Mouse (Mus musculus): Measurements from ENCODE around the gene P4ha2. TPM values are rescaled to one million over a fixed set of nuclear protein-coding genes. Genes with fewer than 3 reads are reported as not detected.
A peak's percentile ranks its signal among the peaks of the same experiment; 100 is the strongest.

Gene P4ha2
- polyA plus RNA-seq, 1 experiment: 0.29 TPM

- H3K9me3 ChIP-seq: no peaks in the 10 kb centered on the region
- H3K36me3 ChIP-seq (replicated peaks; ENCODE audit: low read length): no peaks in the 10 kb centered on the region
- TF ChIP-seq GATA1 (IDR thresholded peaks at IDR 0.05; ENCODE audit: borderline replicate concordance, low read length): no peak
- TF ChIP-seq FLI1 (IDR thresholded peaks at IDR 0.05; ENCODE audit: low read length): no peak
- H3K27me3 ChIP-seq (replicated peaks): peaks cover 95% of the 10 kb centered on the region
- peak overlapping the region; percentile 64 for H3K4me3 ChIP-seq (replicated peaks)
- H3K4me1 ChIP-seq: peaks cover 17% of the 10 kb centered on the region
Measured at GRCm38 (mm10) chr11:54067318-54067995, 32.4 kb upstream of the P4ha2 start.

- H3K36me3 ChIP-seq (replicated peaks; ENCODE audit: low read length): no peaks in the 10 kb centered on the region
- peaks cover 17% of the 10 kb centered on the region for H3K4me1 ChIP-seq
- peaks cover 97% of the 10 kb centered on the region for H3K27me3 ChIP-seq (replicated peaks)
- TF ChIP-seq FLI1 (IDR thresholded peaks at IDR 0.05; ENCODE audit: low read length) (no peak), GATA1 (IDR thresholded peaks at IDR 0.05; ENCODE audit: borderline replicate concordance, low read length) (no peak)
- peak overlapping the region; percentile 31 for H3K4me3 ChIP-seq (replicated peaks)
- no peaks in the 10 kb centered on the region for H3K9me3 ChIP-seq
Measured at GRCm38 (mm10) chr11:54067996-54068519, 31.8 kb upstream of the P4ha2 start.

- TF ChIP-seq GATA1 (IDR thresholded peaks at IDR 0.05; ENCODE audit: borderline replicate concordance, low read length): no peak
- TF ChIP-seq FLI1 (IDR thresholded peaks at IDR 0.05; ENCODE audit: low read length): no peak
- Histone ChIP-seq H3K9me3 (no peaks in the 10 kb centered on the region), H3K4me3 (replicated peaks) (peak within 1 kb of the TSS; percentile 84), H3K4me1 (peaks cover 17% of the 10 kb centered on the region), H3K27me3 (replicated peaks) (peaks cover 96% of the 10 kb centered on the region), H3K36me3 (replicated peaks; ENCODE audit: low read length) (no peaks in the 10 kb centered on the region)
Measured at GRCm38 (mm10) chr11:54068520-54069371, 31.1 kb upstream of the P4ha2 start, which contains the start of gene Pdlim4. Gene Pdlim4, minus strand, starts transcription at chr11:54069014.

GRCm38 (mm10) chr11:54071726-54072445 is 28.0 kb upstream of the P4ha2 start:
- Histone ChIP-seq H3K4me1 (peaks cover 9% of the 10 kb centered on the region; the same call in 1 of the 2 replicates), H3K9me3 (no peaks in the 10 kb centered on the region), H3K4me3 (replicated peaks) (no peak overlapping the region), H3K36me3 (replicated peaks; ENCODE audit: low read length) (no peaks in the 10 kb centered on the region), H3K27me3 (replicated peaks) (peaks cover 89% of the 10 kb centered on the region)
- TF ChIP-seq FLI1 (IDR thresholded peaks at IDR 0.05; ENCODE audit: low read length): no peak
- TF ChIP-seq GATA1 (IDR thresholded peaks at IDR 0.05; ENCODE audit: borderline replicate concordance, low read length): no peak

- no peak for TF ChIP-seq FLI1 (IDR thresholded peaks at IDR 0.05; ENCODE audit: low read length)
- TF ChIP-seq GATA1 (IDR thresholded peaks at IDR 0.05; ENCODE audit: borderline replicate concordance, low read length): no peak
- H3K4me3 ChIP-seq (replicated peaks): no peak overlapping the region
- H3K36me3 ChIP-seq (replicated peaks; ENCODE audit: low read length): no peaks in the 10 kb centered on the region
- H3K9me3 ChIP-seq: no peaks in the 10 kb centered on the region
- peaks cover 82% of the 10 kb centered on the region for H3K27me3 ChIP-seq (replicated peaks)
- peaks cover 9% of the 10 kb centered on the region; the same call in 1 of the 2 replicates for H3K4me1 ChIP-seq
Measured at GRCm38 (mm10) chr11:54073291-54073690, 26.6 kb upstream of the P4ha2 start.

GRCm38 (mm10) chr11:54075353-54075752 is 24.5 kb upstream of the P4ha2 start:
- Histone ChIP-seq H3K27me3 (replicated peaks) (peaks cover 66% of the 10 kb centered on the region), H3K36me3 (replicated peaks; ENCODE audit: low read length) (no peaks in the 10 kb centered on the region)
- TF ChIP-seq GATA1 (IDR thresholded peaks at IDR 0.05; ENCODE audit: borderline replicate concordance, low read length) (no peak), FLI1 (IDR thresholded peaks at IDR 0.05; ENCODE audit: low read length) (no peak)

GRCm38 (mm10) chr11:54076101-54076500 is 23.8 kb upstream of the P4ha2 start:
- TF ChIP-seq GATA1 (IDR thresholded peaks at IDR 0.05; ENCODE audit: borderline replicate concordance, low read length) (no peak), FLI1 (IDR thresholded peaks at IDR 0.05; ENCODE audit: low read length) (no peak)
- peaks cover 62% of the 10 kb centered on the region for H3K27me3 ChIP-seq (replicated peaks)
- no peaks in the 10 kb centered on the region for H3K36me3 ChIP-seq (replicated peaks; ENCODE audit: low read length)
- H3K4me1 ChIP-seq: no peaks in the 10 kb centered on the region
- H3K9me3 ChIP-seq: no peaks in the 10 kb centered on the region
- H3K4me3 ChIP-seq (replicated peaks): no peak overlapping the region

More at GRCm38 (mm10) chr11:54075353-54075752, 24.5 kb upstream of the P4ha2 start:
- H3K4me1 ChIP-seq: no peaks in the 10 kb centered on the region
- no peaks in the 10 kb centered on the region for H3K9me3 ChIP-seq
- no peak overlapping the region for H3K4me3 ChIP-seq (replicated peaks)

GRCm38 (mm10) chr11:54080435-54080834 is 19.5 kb upstream of the P4ha2 start:
- Histone ChIP-seq H3K4me3 (replicated peaks) (no peak overlapping the region), H3K9me3 (no peaks in the 10 kb centered on the region), H3K27me3 (replicated peaks) (peaks cover 27% of the 10 kb centered on the region), H3K36me3 (replicated peaks; ENCODE audit: low read length) (no peaks in the 10 kb centered on the region), H3K4me1 (no peaks in the 10 kb centered on the region)
- TF ChIP-seq FLI1 (IDR thresholded peaks at IDR 0.05; ENCODE audit: low read length) (no peak), GATA1 (IDR thresholded peaks at IDR 0.05; ENCODE audit: borderline replicate concordance, low read length) (no peak)

- TF ChIP-seq FLI1 (IDR thresholded peaks at IDR 0.05; ENCODE audit: low read length): no peak
- no peak for TF ChIP-seq GATA1 (IDR thresholded peaks at IDR 0.05; ENCODE audit: borderline replicate concordance, low read length)
- Histone ChIP-seq H3K4me1 (peaks cover 9% of the 10 kb centered on the region), H3K36me3 (replicated peaks; ENCODE audit: low read length) (no peaks in the 10 kb centered on the region), H3K4me3 (replicated peaks) (no peak overlapping the region), H3K27me3 (replicated peaks) (peaks cover 19% of the 10 kb centered on the region), H3K9me3 (no peaks in the 10 kb centered on the region)
Measured at GRCm38 (mm10) chr11:54082725-54083124, 17.2 kb upstream of the P4ha2 start.

Measured in megakaryocyte, embryonic 14.5 days (primary cell).